Mouse (Mus musculus) hindbrain, postnatal 0 days (tissue): ENCODE data around the gene Msgn1. TPM values are rescaled to one million over a fixed set of nuclear protein-coding genes. Genes with fewer than 3 reads are reported as not detected.

Experiments used
- ATAC-seq: fragments of 200-750 bp; cut with Nextera tagmentation; 2 replicates; pipeline ENCODE4 v1.8.0; 2017; ENCODE audit warnings: mild to moderate bottlenecking, moderate TSS enrichment, moderate library complexity
- DNase-seq: peaks from one replicate; pipeline ENCODE4 v3.0.0-alpha.2; 2015; ENCODE audit warnings: low spot score
- H3K27ac ChIP-seq: fragments of 300-500 bp; sonication (generic); 2 replicates; pipeline ENCODE4 v1.5.1; 2014; ENCODE audit warnings: mild to moderate bottlenecking
- H3K27me3 ChIP-seq: fragments of 300-500 bp; sonication (generic); 2 replicates; pipeline ENCODE4 v1.6.1; 2014; ENCODE audit warnings: low read length, mixed read lengths; ENCODE audit not compliant: insufficient read depth
- H3K36me3 ChIP-seq: fragments of 300-500 bp; sonication (generic); 2 replicates; pipeline ENCODE4 v1.6.1; 2014; ENCODE audit warnings: low read length, mixed read lengths; ENCODE audit not compliant: insufficient read depth
- H3K4me1 ChIP-seq: fragments of 300-500 bp; sonication (generic); 2 replicates; pipeline ENCODE4 v1.6.1; 2014; ENCODE audit warnings: antibody characterized with exemption, low read length, mixed read lengths; ENCODE audit not compliant: insufficient read depth
- H3K4me2 ChIP-seq: fragments of 300-500 bp; sonication (generic); 2 replicates; pipeline ENCODE4 v1.6.1; 2014; ENCODE audit warnings: low read depth, mild to moderate bottlenecking, low read length, moderate library complexity, mixed read lengths
- H3K4me3 ChIP-seq: fragments of 300-500 bp; sonication (generic); 2 replicates; pipeline ENCODE4 v1.5.1; 2014; ENCODE audit warnings: low read length
- H3K9ac ChIP-seq: fragments of 300-500 bp; sonication (generic); replicated peaks from 2 replicates; pipeline ENCODE4 v1.6.1; 2014; ENCODE audit warnings: mild to moderate bottlenecking, low read length, moderate library complexity, mixed read lengths
- H3K9me3 ChIP-seq: fragments of 300-500 bp; sonication (generic); 2 replicates; pipeline ENCODE4 v1.6.1; 2016; ENCODE audit warnings: low read length, mixed read lengths
- CTCF ChIP-seq: IDR thresholded peaks from 2 replicates; pipeline ENCODE4 v1.5.1; 2016; ENCODE audit warnings: antibody characterized with exemption, control low read depth, low read depth
- WGBS: fragments of 180-500 bp; shearing (Covaris S2); extraction: QIAGEN DNeasy Blood & Tissue Kit; methylation state at CpG from one replicate; pipeline ENCODE4 v1.1.7; 2014; 5-methylcytosine and 5-hydroxymethylcytosine counted together
- polyA plus RNA-seq: library from polyadenylated mRNA; unstranded; fragments of >200 nt; fragmentation: Nextera tagmentation; extraction: Ambion mirVana; gene quantifications from 2 replicates; pipeline ENCODE4 v1.2.1, GENCODE M21; 2015
- total RNA-seq: library from RNA; depleted of rRNA; stranded (reverse); fragments of >200 nt; gene quantifications from 2 replicates; pipeline ENCODE4 v1.2.3, GENCODE M21; 2014

Gene Msgn1
- total and polyA plus RNA-seq, 2 experiments from 2014 or later, result not detected

DNA sequence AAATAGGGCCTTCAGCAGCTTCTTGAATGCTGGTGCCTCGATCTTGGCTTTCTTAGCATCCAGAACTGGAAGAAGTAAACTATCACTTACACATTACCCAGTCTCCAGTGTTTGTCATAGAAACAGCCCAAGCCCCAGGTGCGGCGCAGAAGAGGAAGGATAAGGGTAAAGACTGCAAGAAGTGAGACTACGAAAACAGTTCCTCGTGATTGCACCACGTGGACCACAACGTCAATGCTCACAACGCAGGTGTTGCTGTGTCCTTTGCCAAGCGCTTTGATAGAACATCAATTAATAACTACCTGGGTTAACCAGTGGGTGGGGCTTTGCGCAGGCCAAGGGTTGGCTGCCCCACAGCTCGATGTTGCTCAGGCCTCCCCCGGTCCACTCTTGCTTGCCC is 8.1 kb downstream of the Msgn1 start:
- H3K36me3 ChIP-seq, result no peaks in the 10 kb centered on the region
- no peak for DNase-seq
- H3K9me3 ChIP-seq, result no peaks in the 10 kb centered on the region
- no peak overlapping the region for H3K9ac ChIP-seq
- no peaks in the 10 kb centered on the region for H3K4me1 ChIP-seq
- no peak overlapping the region for H3K27ac ChIP-seq
- no peak overlapping the region for H3K4me3 ChIP-seq
- TF ChIP-seq CTCF, result no peak
- H3K27me3 ChIP-seq, result no peaks in the 10 kb centered on the region
- 96% methylated on average over 12 of the region's 12 CpGs for WGBS
- ATAC-seq, result no peak
- H3K4me2 ChIP-seq, result no peak overlapping the region

DNA sequence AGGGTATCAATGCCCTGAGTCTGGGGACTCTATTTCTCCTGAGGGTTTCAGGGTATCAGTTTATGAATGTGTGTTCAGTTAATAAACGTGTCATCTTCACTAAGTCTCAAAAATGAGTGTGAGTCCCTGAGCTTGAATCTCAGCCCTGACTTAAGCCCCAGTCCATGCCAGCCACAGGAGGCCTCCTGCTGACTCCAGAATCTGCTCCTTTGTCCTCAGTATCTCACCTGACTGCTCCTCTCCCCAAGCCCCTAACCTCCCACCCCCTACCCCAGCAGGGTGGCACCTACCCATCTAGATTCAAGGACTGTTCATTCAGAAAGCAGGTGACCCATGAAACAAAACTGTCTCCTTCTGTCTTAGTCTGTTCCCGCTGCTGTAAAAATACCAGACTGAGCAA is 10.2 kb downstream of the Msgn1 start:
- no peaks in the 10 kb centered on the region for H3K27me3 ChIP-seq
- no peaks in the 10 kb centered on the region for H3K9me3 ChIP-seq
- no peak overlapping the region for H3K4me2 ChIP-seq
- WGBS, result 33% methylated on average over 2 of the region's 2 CpGs
- H3K4me3 ChIP-seq, result no peak overlapping the region
- no peak overlapping the region for H3K27ac ChIP-seq
- no peak overlapping the region for H3K9ac ChIP-seq
- H3K4me1 ChIP-seq, result no peaks in the 10 kb centered on the region
- ATAC-seq, result no peak
- no peaks in the 10 kb centered on the region for H3K36me3 ChIP-seq
- no peak for DNase-seq
- TF ChIP-seq CTCF, result no peak

DNA sequence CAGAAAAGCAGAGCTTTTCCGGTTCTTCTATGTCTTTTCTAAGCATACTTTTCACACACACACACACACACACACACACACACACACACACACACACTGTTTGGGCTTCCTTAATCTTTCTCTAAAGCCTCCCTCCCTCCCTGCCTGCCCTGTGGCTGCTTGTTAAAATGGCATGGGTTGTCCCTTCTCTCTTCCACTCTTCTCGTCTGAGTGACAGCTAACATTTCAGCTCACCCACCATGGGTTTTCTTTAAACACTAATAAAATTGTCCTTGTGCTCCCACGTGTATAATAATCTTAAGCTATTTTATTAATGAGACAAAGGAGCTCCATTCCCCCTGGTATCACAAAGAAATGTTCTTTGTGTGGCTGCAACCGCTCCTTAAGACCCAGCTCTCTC is 10.7 kb downstream of the Msgn1 start:
- Histone ChIP-seq H3K36me3 (no peaks in the 10 kb centered on the region), H3K9ac (no peak overlapping the region), H3K4me3 (no peak overlapping the region), H3K27me3 (no peaks in the 10 kb centered on the region), H3K9me3 (no peaks in the 10 kb centered on the region), H3K4me2 (no peak overlapping the region), H3K27ac (no peak overlapping the region), H3K4me1 (no peaks in the 10 kb centered on the region)
- no peak for DNase-seq
- no peak for ATAC-seq
- 32% methylated on average over 4 of the region's 4 CpGs for WGBS
- no peak for TF ChIP-seq CTCF

DNA sequence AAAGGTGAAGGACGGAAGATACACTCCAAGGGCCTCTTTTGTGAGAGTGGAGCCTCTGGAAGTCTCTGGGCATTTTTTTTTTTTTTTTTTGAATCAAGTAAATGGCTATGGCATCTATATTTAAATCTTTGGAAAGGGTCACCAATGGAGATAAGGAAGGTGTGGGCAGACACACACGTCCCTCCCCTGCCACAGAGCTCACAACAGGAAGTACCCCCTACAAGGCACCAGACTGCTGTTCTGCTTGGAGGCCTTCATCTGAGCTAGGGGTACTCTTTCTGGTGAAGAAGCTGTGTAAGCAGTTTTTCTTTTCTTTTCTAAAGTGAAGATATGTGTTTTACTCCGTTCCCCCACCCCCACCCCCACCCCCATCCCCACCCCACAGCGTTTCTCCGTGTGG is 11.9 kb downstream of the Msgn1 start:
- no peak overlapping the region for H3K9ac ChIP-seq
- 45% methylated on average over 5 of the region's 5 CpGs for WGBS

DNA sequence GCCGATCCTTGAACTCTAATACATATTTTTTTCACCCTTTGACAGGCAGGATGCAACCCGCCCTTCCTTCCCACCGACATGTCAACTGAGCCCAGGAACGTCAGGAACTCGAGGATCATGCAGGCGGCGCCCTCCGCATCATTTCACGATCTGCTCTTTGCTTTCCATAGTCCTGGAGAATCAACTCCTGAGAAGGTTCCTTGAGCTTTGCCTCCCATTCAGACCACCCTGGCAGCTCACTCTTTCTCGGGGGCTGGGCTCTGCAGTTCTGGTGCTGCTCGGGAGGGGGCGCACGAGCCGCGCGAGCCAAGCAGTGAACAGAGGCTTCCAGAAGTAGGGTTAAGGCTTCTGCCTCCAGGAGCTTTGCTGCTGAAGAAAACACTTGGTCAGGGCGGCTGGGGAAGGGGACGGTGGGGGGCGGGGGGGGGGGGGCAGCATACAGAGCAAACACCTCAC is 12.6 kb downstream of the Msgn1 start:
- DNase-seq, result peak; percentile 54
- no peaks in the 10 kb centered on the region for H3K9me3 ChIP-seq
- H3K36me3 ChIP-seq, result no peaks in the 10 kb centered on the region
- H3K9ac ChIP-seq, result no peak overlapping the region
- 9% methylated on average over 18 of the region's 19 CpGs for WGBS
- H3K27me3 ChIP-seq, result no peaks in the 10 kb centered on the region
- no peak overlapping the region for H3K27ac ChIP-seq
- no peaks in the 10 kb centered on the region for H3K4me1 ChIP-seq
- no peak overlapping the region for H3K4me3 ChIP-seq
- ATAC-seq, result peak; percentile 77
- peak; percentile 85 for TF ChIP-seq CTCF
- peak overlapping the region; percentile 47 for H3K4me2 ChIP-seq

More for the DNA sequence above, 11.9 kb downstream of the Msgn1 start:
- ATAC-seq (no peak), DNase-seq (no peak)
- Histone ChIP-seq H3K36me3 (no peaks in the 10 kb centered on the region), H3K27me3 (no peaks in the 10 kb centered on the region), H3K4me2 (peak overlapping the region; percentile 47; the same call in 1 of the 2 replicates), H3K27ac (no peak overlapping the region), H3K4me1 (no peaks in the 10 kb centered on the region), H3K9me3 (no peaks in the 10 kb centered on the region), H3K4me3 (no peak overlapping the region)
- TF ChIP-seq CTCF, result no peak

DNA sequence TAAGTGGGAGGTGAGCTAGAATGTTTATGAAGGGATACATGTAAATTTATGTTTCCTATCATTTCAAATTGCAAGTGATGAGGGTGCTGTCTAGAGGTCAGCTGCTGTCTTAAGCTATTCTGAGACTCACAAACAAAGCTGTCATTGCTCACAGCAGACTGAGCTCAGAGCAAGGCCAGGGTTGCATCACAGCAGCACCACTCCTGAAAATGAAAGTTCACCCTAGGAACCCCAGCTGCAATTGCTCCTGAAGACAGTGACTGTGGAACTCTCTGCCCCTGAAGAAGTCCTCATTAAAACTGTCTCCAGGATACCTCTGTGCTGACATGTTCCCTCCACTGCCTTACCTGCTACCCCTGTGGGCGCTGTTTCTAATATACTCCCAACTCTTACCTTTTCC is 13.7 kb downstream of the Msgn1 start:
- no peaks in the 10 kb centered on the region for H3K4me1 ChIP-seq
- H3K4me3 ChIP-seq, result no peak overlapping the region
- 100% methylated on average over 1 of the region's 1 CpGs for WGBS
- H3K9ac ChIP-seq, result no peak overlapping the region
- ATAC-seq (no peak), DNase-seq (no peak)
- H3K4me2 ChIP-seq, result no peak overlapping the region
- no peaks in the 10 kb centered on the region for H3K27me3 ChIP-seq
- no peaks in the 10 kb centered on the region for H3K36me3 ChIP-seq
- H3K9me3 ChIP-seq, result no peaks in the 10 kb centered on the region
- H3K27ac ChIP-seq, result no peak overlapping the region
- TF ChIP-seq CTCF, result no peak

DNA sequence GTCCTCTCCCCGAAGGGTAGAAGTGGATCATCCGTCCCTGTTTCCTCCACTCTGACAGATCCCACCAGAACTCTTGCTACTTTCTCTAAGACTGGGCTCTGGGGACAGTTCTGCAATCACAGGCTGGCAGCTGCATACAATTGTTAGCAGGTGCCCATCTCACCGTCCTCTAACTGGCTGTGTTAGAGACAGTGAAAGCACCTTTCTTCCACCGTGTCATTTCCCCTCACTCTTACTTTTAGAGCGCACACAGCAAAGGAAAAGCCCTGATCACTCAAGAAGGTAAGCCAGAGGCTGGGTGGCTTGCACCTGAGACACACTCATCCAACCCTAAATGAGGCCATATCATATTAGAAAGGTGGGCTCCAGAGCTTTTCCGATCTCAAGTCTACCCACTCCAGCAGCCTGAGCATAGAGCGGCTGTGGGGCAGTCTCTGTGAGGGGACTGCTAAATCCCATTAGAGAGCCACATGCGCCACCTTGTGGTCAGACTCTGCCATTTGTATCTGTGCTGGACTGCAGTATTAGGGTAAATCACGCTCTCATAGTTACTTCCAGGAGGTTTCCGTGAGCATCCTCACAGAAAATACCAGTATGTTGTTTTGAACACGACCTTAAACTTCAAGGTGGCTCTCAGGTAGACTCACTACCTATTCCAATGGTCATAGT is 30.2 kb downstream of the Msgn1 start:
- no peaks in the 10 kb centered on the region for H3K27me3 ChIP-seq
- 21% methylated on average over 11 of the region's 11 CpGs for WGBS
- peak; percentile 96 for DNase-seq
- H3K36me3 ChIP-seq, result no peaks in the 10 kb centered on the region
- no peaks in the 10 kb centered on the region; the same call in 1 of the 2 replicates for H3K4me1 ChIP-seq
- peak; percentile 95 for ATAC-seq
- H3K4me3 ChIP-seq, result no peak overlapping the region
- H3K9me3 ChIP-seq, result no peaks in the 10 kb centered on the region
- H3K27ac ChIP-seq, result no peak overlapping the region
- H3K9ac ChIP-seq, result no peak overlapping the region
- H3K4me2 ChIP-seq, result peak overlapping the region; percentile 33
- peak; percentile 97 for TF ChIP-seq CTCF
